Mouse (Mus musculus) ES-E14 (cell line): ENCODE measurements around the gene Cdr2. TPM values are rescaled to one million over a fixed set of nuclear protein-coding genes. Genes with fewer than 3 reads are reported as not detected.

Experiments used
- DNase-seq: peaks from one replicate; pipeline ENCODE4 v3.0.0-alpha.2; 2013; ENCODE audit warnings: low read depth, low spot score
- H3K27ac ChIP-seq: 2 replicates; pipeline ENCODE4 v1.5.1; 2012; ENCODE audit warnings: low read depth, mild to moderate bottlenecking, low read length, moderate library complexity, mixed read lengths; ENCODE audit not compliant: poor library complexity, insufficient read depth, severe bottlenecking
- H3K36me3 ChIP-seq: 2 replicates; pipeline ENCODE4 v1.6.1; 2012; ENCODE audit warnings: mild to moderate bottlenecking, low read length, moderate library complexity, mixed read lengths; ENCODE audit not compliant: control insufficient read depth, poor library complexity, insufficient read depth, severe bottlenecking
- H3K4me1 ChIP-seq, 2 experiments: fragments of 150-350 bp in 1 of 2; sonication (generic) in 1 of 2; 2 replicates each; pipeline ENCODE4 v1.6.1; 2012; ENCODE audit warnings: low read length in 2 of 2, mild to moderate bottlenecking in 1 of 2, mixed read lengths in 1 of 2; ENCODE audit not compliant: control insufficient read depth in 2 of 2, insufficient read depth in 2 of 2, poor library complexity in 1 of 2
- H3K4me3 ChIP-seq, 2 experiments: fragments of 150-350 bp in 1 of 2; sonication (generic) in 1 of 2; 2 replicates each; pipeline ENCODE4 v1.5.1; 2012; ENCODE audit warnings: low read length in 2 of 2, low read depth in 1 of 2, mild to moderate bottlenecking in 1 of 2, mixed read lengths in 1 of 2; ENCODE audit not compliant: insufficient read depth in 1 of 2, poor library complexity in 1 of 2, severe bottlenecking in 1 of 2
- H3K9ac ChIP-seq: 2 replicates; pipeline ENCODE4 v1.6.1; 2012; ENCODE audit warnings: low read depth, mild to moderate bottlenecking, low read length, mixed read lengths; ENCODE audit not compliant: poor library complexity, insufficient read depth, severe bottlenecking
- H3K9me3 ChIP-seq: fragments of 150-350 bp; sonication (generic); 2 replicates; pipeline ENCODE4 v1.6.1; 2012; ENCODE audit warnings: low read depth, mild to moderate bottlenecking, low read length; ENCODE audit not compliant: control insufficient read depth, insufficient read depth
- CHD2 ChIP-seq: IDR thresholded peaks from 2 replicates; pipeline ENCODE4 v1.6.1; 2014; ENCODE audit warnings: mild to moderate bottlenecking, low read depth, low read length, inconsistent platforms
- HCFC1 ChIP-seq: IDR thresholded peaks from 2 replicates; pipeline ENCODE4 v1.6.1; 2012; ENCODE audit warnings: low read length, inconsistent platforms, borderline replicate concordance; ENCODE audit not compliant: insufficient read depth
- MAFK ChIP-seq: IDR thresholded peaks from 2 replicates; pipeline ENCODE4 v1.6.1; 2014; ENCODE audit warnings: mild to moderate bottlenecking, low read depth, low read length, inconsistent platforms; ENCODE audit not compliant: insufficient read depth
- ZC3H11A ChIP-seq: IDR thresholded peaks from 2 replicates; pipeline ENCODE4 v1.6.1; 2012; ENCODE audit warnings: low read depth, mild to moderate bottlenecking, inconsistent platforms, low read length, borderline replicate concordance
- ZNF384 ChIP-seq: IDR thresholded peaks from 2 replicates; pipeline ENCODE4 v1.6.1; 2012; ENCODE audit warnings: low read depth, low read length, inconsistent platforms
- in situ Hi-C, 2 experiments: fragments of 600-800 bp; cut with MboI; formaldehyde crosslinking; loops; one replicate each; pipeline ENCODE4 v1.15.1; 2025; ENCODE audit warnings: low sequenced_read_pairs in 2 of 2, inconsistent platforms in 1 of 2; ENCODE audit not compliant: unreplicated experiment in 2 of 2
- total RNA-seq: library from RNA; depleted of rRNA; stranded (reverse); fragments of 300-350 nt; gene quantifications from 2 replicates; pipeline ENCODE4 v1.2.3, GENCODE M21; 2012

The Cdr2 gene
- total RNA-seq, 1 experiment: 25.9 TPM

DNA sequence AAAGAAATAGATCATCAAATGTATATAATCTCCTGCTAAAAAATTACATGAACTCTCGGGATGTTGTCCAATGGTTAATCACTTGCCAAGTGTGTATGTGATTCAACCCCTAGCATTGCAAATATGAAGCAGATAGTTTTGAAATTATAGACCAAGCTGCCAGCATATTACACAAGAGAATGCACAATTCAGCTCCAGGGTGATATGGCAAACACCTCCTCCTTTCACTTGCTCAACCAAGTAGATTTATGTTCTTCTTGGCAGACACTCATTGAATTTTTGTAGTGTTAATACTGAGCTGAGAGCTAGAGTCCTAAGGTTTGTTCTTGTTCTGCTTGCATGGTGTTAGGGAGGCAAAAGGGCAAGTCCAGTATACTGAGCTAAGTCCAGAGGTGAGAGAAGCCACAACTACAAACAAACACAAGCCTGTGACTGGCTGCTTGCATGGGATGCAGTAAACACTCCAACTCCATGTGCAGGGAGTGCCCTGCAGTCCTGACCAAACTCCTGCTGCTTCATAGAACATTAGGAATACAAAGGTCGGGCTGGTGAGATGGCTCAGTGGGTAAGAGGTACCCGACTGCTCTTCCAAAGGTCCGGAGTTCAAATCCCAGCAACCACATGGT lies 21.8 kb upstream of the Cdr2 start:
- in situ Hi-C loops: no loop called here
- no peak overlapping the region for H3K9ac ChIP-seq
- DNase-seq: no peak
- no peak overlapping the region for H3K27ac ChIP-seq
- no peaks in the 10 kb centered on the region for H3K9me3 ChIP-seq
- H3K4me3 ChIP-seq: no peak overlapping the region
- TF ChIP-seq ZNF384 (no peak), CHD2 (no peak), MAFK (no peak), ZC3H11A (no peak), HCFC1 (no peak)
- H3K36me3 ChIP-seq: no peaks in the 10 kb centered on the region
- H3K4me1 ChIP-seq: no peaks in the 10 kb centered on the region

DNA sequence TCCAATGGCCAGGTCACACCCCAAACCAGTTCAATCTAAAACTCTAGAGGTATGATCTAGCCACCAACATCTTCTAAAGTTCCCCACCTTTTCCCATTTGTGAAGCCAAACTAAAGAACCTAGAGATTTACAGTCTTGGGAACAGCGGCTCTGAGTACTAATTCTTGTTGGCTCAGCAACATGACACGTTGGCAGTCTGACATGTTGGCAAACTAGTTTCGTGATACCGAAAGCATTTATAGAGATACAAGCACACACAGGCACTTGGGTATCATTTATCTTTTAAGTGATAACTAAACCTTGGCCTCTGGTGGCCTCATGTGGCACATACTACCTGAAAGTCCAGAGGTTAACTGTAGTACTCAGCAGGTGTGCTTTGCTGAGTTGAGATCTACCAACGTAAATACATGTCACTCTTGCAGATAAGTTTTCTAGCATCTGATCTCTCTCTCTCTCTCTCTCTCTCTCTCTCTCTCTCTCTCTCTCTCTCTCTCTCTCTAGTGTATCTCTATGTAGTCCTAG lies 20.4 kb upstream of the Cdr2 start:
- in situ Hi-C loops: no loop called here

GRCm38 (mm10) chr7:121001879-121002278 lies 19.8 kb upstream of the Cdr2 start:
- Histone ChIP-seq H3K27ac (no peak overlapping the region), H3K4me3 (no peak overlapping the region), H3K36me3 (no peaks in the 10 kb centered on the region), H3K4me1 (no peaks in the 10 kb centered on the region), H3K9me3 (no peaks in the 10 kb centered on the region), H3K9ac (no peak overlapping the region)
- in situ Hi-C loops: no loop called here
- no peak for DNase-seq
- TF ChIP-seq MAFK (no peak), ZNF384 (no peak)

More for the DNA sequence above, 20.4 kb upstream of the Cdr2 start:
- no peak overlapping the region for H3K27ac ChIP-seq
- no peak for TF ChIP-seq CHD2
- TF ChIP-seq MAFK: no peak
- no peak for TF ChIP-seq ZC3H11A
- TF ChIP-seq ZNF384: no peak
- TF ChIP-seq HCFC1: no peak
- H3K4me3 ChIP-seq: no peak overlapping the region
- no peaks in the 10 kb centered on the region for H3K4me1 ChIP-seq
- no peaks in the 10 kb centered on the region for H3K36me3 ChIP-seq
- no peak for DNase-seq
- H3K9ac ChIP-seq: no peak overlapping the region
- no peaks in the 10 kb centered on the region for H3K9me3 ChIP-seq

- Histone ChIP-seq H3K4me3 (no peak overlapping the region), H3K36me3 (no peaks in the 10 kb centered on the region), H3K9me3 (no peaks in the 10 kb centered on the region), H3K4me1 (no peaks in the 10 kb centered on the region), H3K9ac (no peak overlapping the region), H3K27ac (no peak overlapping the region)
- in situ Hi-C loops: no loop called here
- no peak for DNase-seq
- TF ChIP-seq ZNF384: no peak
- TF ChIP-seq ZC3H11A: no peak
- no peak for TF ChIP-seq MAFK
- no peak for TF ChIP-seq HCFC1
- TF ChIP-seq CHD2: no peak
Observed at GRCm38 (mm10) chr7:121000065-121000822, 18.1 kb upstream of the Cdr2 start.

DNA sequence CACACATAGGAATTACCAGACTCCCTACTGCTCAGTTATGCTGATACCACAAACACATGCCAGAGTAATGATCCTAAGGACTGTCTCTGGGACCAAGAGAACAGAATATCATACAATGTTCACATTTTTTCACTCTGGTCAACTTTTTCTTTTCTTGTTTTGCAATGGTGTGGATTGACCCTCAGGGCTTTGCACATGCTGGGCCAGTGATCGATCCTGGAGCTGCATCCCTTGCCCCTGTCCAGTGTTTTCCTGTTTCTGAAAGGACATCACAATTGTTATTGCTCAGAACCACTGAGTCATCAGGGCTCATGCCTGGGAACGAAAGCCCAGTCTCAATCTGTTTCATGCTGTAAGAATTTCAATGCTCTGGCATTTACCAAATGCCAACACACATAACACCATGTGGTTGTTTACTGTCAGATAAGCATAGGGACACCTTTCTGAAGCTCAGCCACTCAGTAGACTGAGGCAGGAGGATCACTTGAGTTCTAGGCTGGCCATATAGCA lies 17.0 kb upstream of the Cdr2 start:
- Histone ChIP-seq H3K9ac (no peak overlapping the region), H3K4me3 (no peak overlapping the region), H3K27ac (no peak overlapping the region), H3K36me3 (no peaks in the 10 kb centered on the region), H3K4me1 (no peaks in the 10 kb centered on the region), H3K9me3 (no peaks in the 10 kb centered on the region)
- DNase-seq: no peak
- in situ Hi-C loops: no loop called here
- TF ChIP-seq HCFC1: no peak
- no peak for TF ChIP-seq MAFK
- no peak for TF ChIP-seq ZC3H11A
- TF ChIP-seq ZNF384: no peak
